Mouse (Mus musculus): ENCODE data around the gene Dip2c. TPM values are rescaled to one million over a fixed set of nuclear protein-coding genes. Genes with fewer than 3 reads are reported as not detected.

Dip2c gene
- polyA plus RNA-seq, 1 experiment = 15.7 TPM

- no peak overlapping the region for H3K4me3 ChIP-seq (replicated peaks; ENCODE audit: extremely low read depth, low read depth, low read length)
- peaks cover 6% of the 10 kb centered on the region; the same call in 1 of the 2 replicates for H3K4me1 ChIP-seq (ENCODE audit: control insufficient read depth, insufficient read depth, low read length)
- no peak for DNase-seq
- 57% methylated on average over 4 of the region's 4 CpGs for WGBS
- TF ChIP-seq POLR2A (IDR thresholded peaks at IDR 0.05; ENCODE audit: borderline replicate concordance, extremely low read depth, low read depth, low read length) = no peak
These were observed 79.0 kb downstream of the Dip2c start for GRCm38 (mm10) chr13:9355331-9355730.

GRCm38 (mm10) chr13:9361457-9361856 lies 85.1 kb downstream of the Dip2c start:
- TF ChIP-seq POLR2A (IDR thresholded peaks at IDR 0.05; ENCODE audit: borderline replicate concordance, extremely low read depth, low read depth, low read length) (no peak), CTCF (IDR thresholded peaks at IDR 0.05; ENCODE audit: insufficient read depth, low read length) (no peak)

GRCm38 (mm10) chr13:9371387-9371786 lies 95.1 kb downstream of the Dip2c start:
- DNase-seq = no peak
- TF ChIP-seq CTCF (IDR thresholded peaks at IDR 0.05; ENCODE audit: insufficient read depth, low read length) = no peak
- TF ChIP-seq POLR2A (IDR thresholded peaks at IDR 0.05; ENCODE audit: borderline replicate concordance, extremely low read depth, low read depth, low read length) = no peak
- Histone ChIP-seq H3K4me1 (ENCODE audit: control insufficient read depth, insufficient read depth, low read length) (peaks cover 4% of the 10 kb centered on the region; the same call in 1 of the 2 replicates), H3K4me3 (replicated peaks; ENCODE audit: extremely low read depth, low read depth, low read length) (no peak overlapping the region)
- 45% methylated on average over 1 of the region's 1 CpGs for WGBS

More at GRCm38 (mm10) chr13:9361457-9361856, 85.1 kb downstream of the Dip2c start:
- H3K4me3 ChIP-seq (replicated peaks; ENCODE audit: extremely low read depth, low read depth, low read length) = no peak overlapping the region
- DNase-seq = no peak
- no peaks in the 10 kb centered on the region for H3K4me1 ChIP-seq (ENCODE audit: control insufficient read depth, insufficient read depth, low read length)
- WGBS = 81% methylated on average over 2 of the region's 2 CpGs

- Histone ChIP-seq H3K4me3 (replicated peaks; ENCODE audit: extremely low read depth, low read depth, low read length) (no peak overlapping the region), H3K4me1 (ENCODE audit: control insufficient read depth, insufficient read depth, low read length) (peaks cover 2% of the 10 kb centered on the region; the same call in 1 of the 2 replicates)
- TF ChIP-seq POLR2A (IDR thresholded peaks at IDR 0.05; ENCODE audit: borderline replicate concordance, extremely low read depth, low read depth, low read length) (no peak), CTCF (IDR thresholded peaks at IDR 0.05; ENCODE audit: insufficient read depth, low read length) (no peak)
- no peak for DNase-seq
- 44% methylated on average over 2 of the region's 2 CpGs for WGBS
These were observed 100.8 kb downstream of the Dip2c start for GRCm38 (mm10) chr13:9377130-9377529.

- Histone ChIP-seq H3K4me1 (ENCODE audit: control insufficient read depth, insufficient read depth, low read length) (peaks cover 2% of the 10 kb centered on the region; the same call in 1 of the 2 replicates), H3K4me3 (replicated peaks; ENCODE audit: extremely low read depth, low read depth, low read length) (no peak overlapping the region)
- 59% methylated on average over 5 of the region's 5 CpGs for WGBS
- TF ChIP-seq POLR2A (IDR thresholded peaks at IDR 0.05; ENCODE audit: borderline replicate concordance, extremely low read depth, low read depth, low read length) (no peak), CTCF (IDR thresholded peaks at IDR 0.05; ENCODE audit: insufficient read depth, low read length) (no peak)
- no peak for DNase-seq
These were observed 104.5 kb downstream of the Dip2c start for GRCm38 (mm10) chr13:9380740-9381410.

- no peak overlapping the region for H3K4me3 ChIP-seq (replicated peaks; ENCODE audit: extremely low read depth, low read depth, low read length)
- H3K4me1 ChIP-seq (ENCODE audit: control insufficient read depth, insufficient read depth, low read length) = 0 out of 2 replicates have a peak, but pooled peaks cover under 1% of the 10 kb centered on the region
- DNase-seq = no peak
- WGBS = 62% methylated on average over 2 of the region's 2 CpGs
- TF ChIP-seq POLR2A (IDR thresholded peaks at IDR 0.05; ENCODE audit: borderline replicate concordance, extremely low read depth, low read depth, low read length) (no peak), CTCF (IDR thresholded peaks at IDR 0.05; ENCODE audit: insufficient read depth, low read length) (no peak)
These were observed 111.7 kb downstream of the Dip2c start for GRCm38 (mm10) chr13:9388017-9388416.

- Histone ChIP-seq H3K4me1 (ENCODE audit: control insufficient read depth, insufficient read depth, low read length) (no peaks in the 10 kb centered on the region), H3K4me3 (replicated peaks; ENCODE audit: extremely low read depth, low read depth, low read length) (no peak overlapping the region)
- DNase-seq = no peak
- TF ChIP-seq CTCF (IDR thresholded peaks at IDR 0.05; ENCODE audit: insufficient read depth, low read length) (no peak), POLR2A (IDR thresholded peaks at IDR 0.05; ENCODE audit: borderline replicate concordance, extremely low read depth, low read depth, low read length) (no peak)
- 96% methylated on average over 1 of the region's 1 CpGs for WGBS
These were observed 113.0 kb downstream of the Dip2c start for GRCm38 (mm10) chr13:9389334-9389733.

GRCm38 (mm10) chr13:9390204-9390804 lies 114.0 kb downstream of the Dip2c start:
- no peaks in the 10 kb centered on the region for H3K4me1 ChIP-seq (ENCODE audit: control insufficient read depth, insufficient read depth, low read length)
- TF ChIP-seq POLR2A (IDR thresholded peaks at IDR 0.05; ENCODE audit: borderline replicate concordance, extremely low read depth, low read depth, low read length) = no peak
- no peak for TF ChIP-seq CTCF (IDR thresholded peaks at IDR 0.05; ENCODE audit: insufficient read depth, low read length)
- H3K4me3 ChIP-seq (replicated peaks; ENCODE audit: extremely low read depth, low read depth, low read length) = no peak overlapping the region
- 41% methylated on average over 5 of the region's 5 CpGs for WGBS
- DNase-seq = no peak

- 86% methylated on average over 3 of the region's 3 CpGs for WGBS
- H3K4me3 ChIP-seq (replicated peaks; ENCODE audit: extremely low read depth, low read depth, low read length) = no peak overlapping the region
- DNase-seq = no peak
- TF ChIP-seq POLR2A (IDR thresholded peaks at IDR 0.05; ENCODE audit: borderline replicate concordance, extremely low read depth, low read depth, low read length) = no peak
- TF ChIP-seq CTCF (IDR thresholded peaks at IDR 0.05; ENCODE audit: insufficient read depth, low read length) = no peak
- no peaks in the 10 kb centered on the region for H3K4me1 ChIP-seq (ENCODE audit: control insufficient read depth, insufficient read depth, low read length)
These were observed 117.1 kb downstream of the Dip2c start for GRCm38 (mm10) chr13:9393470-9393869.

GRCm38 (mm10) chr13:9395286-9395685 lies 119.0 kb downstream of the Dip2c start:
- no peak for DNase-seq
- H3K4me1 ChIP-seq (ENCODE audit: control insufficient read depth, insufficient read depth, low read length) = no peaks in the 10 kb centered on the region
- TF ChIP-seq POLR2A (IDR thresholded peaks at IDR 0.05; ENCODE audit: borderline replicate concordance, extremely low read depth, low read depth, low read length) (no peak), CTCF (IDR thresholded peaks at IDR 0.05; ENCODE audit: insufficient read depth, low read length) (no peak)
- WGBS = 56% methylated on average over 1 of the region's 1 CpGs
- H3K4me3 ChIP-seq (replicated peaks; ENCODE audit: extremely low read depth, low read depth, low read length) = no peak overlapping the region
